In genomic region chr16:5406711-5407110, GRCm38 (mm10) we compare ENCODE assay signal across 9 mouse cellular contexts.
DNase-seq lines count a peak whose midpoint lies in the region; ATAC-seq lines count a peak whose summit lies in the region.
"Had no signal": no experiment of that assay in that cellular context is flagged by ENCODE, and none has a peak within 500 bp of the region (broad histone marks: within the 10 kb centered on the region; RNA-seq: fewer than 3 reads in every experiment).

No protein-coding gene starts in this region.

- no peak for ATAC-seq in hindbrain, embryonic 14.5 days (ENCODE audit: low FRiP score)
- no peak for ATAC-seq in hindbrain, embryonic 12.5 days (ENCODE audit: low FRiP score)
- ATAC-seq in neural tube, embryonic 11.5 days (ENCODE audit: insufficient read depth, low FRiP score, low TSS enrichment): no peak

- no peaks in the 10 kb centered on the region for H3K9me3 ChIP-seq in hindbrain, embryonic 14.5 days (ENCODE audit: control insufficient read depth, low read length)
- no peaks in the 10 kb centered on the region for H3K9me3 ChIP-seq in hindbrain, embryonic 12.5 days (replicated peaks)
- H3K9me3 ChIP-seq in neural tube, embryonic 11.5 days (ENCODE audit: control insufficient read depth, low read length): no peaks in the 10 kb centered on the region
- H3K9me3 ChIP-seq: embryonic facial prominence, embryonic 13.5 days had no signal

- H3K4me1 ChIP-seq in hindbrain, embryonic 14.5 days (replicated peaks; ENCODE audit: control insufficient read depth, insufficient read depth, low read length): no peaks in the 10 kb centered on the region
- no peaks in the 10 kb centered on the region for H3K4me1 ChIP-seq in hindbrain, embryonic 12.5 days
- H3K4me1 ChIP-seq in neural tube, embryonic 11.5 days (ENCODE audit: control insufficient read depth, insufficient read depth, low read length): no peaks in the 10 kb centered on the region
- H3K4me1 ChIP-seq: embryonic facial prominence, embryonic 13.5 days had no signal

- no peak overlapping the region for H3K4me3 ChIP-seq in hindbrain, embryonic 14.5 days (replicated peaks; ENCODE audit: low read length)
- H3K4me3 ChIP-seq in hindbrain, embryonic 12.5 days: no peak overlapping the region
- H3K4me3 ChIP-seq in neural tube, embryonic 11.5 days (ENCODE audit: low read depth, low read length): no peak overlapping the region
- H3K4me3 ChIP-seq: embryonic facial prominence, embryonic 13.5 days had no signal

- intact Hi-C loops in heart, postnatal 25 days (cut with DNase I): loop anchor here (2.0 kb wide), 1 partner anchor 100 kb away; no protein-coding TSS in a partner anchor
- intact Hi-C loops in left cerebral cortex, postnatal 10 days (cut with DNase I): loop anchor here (10.0 kb wide), 1 partner anchor 102 kb away; no protein-coding TSS in a partner anchor

- H3K9ac ChIP-seq in hindbrain, embryonic 14.5 days: no peak overlapping the region
- no peak overlapping the region for H3K9ac ChIP-seq in hindbrain, embryonic 12.5 days
- H3K9ac ChIP-seq in neural tube, embryonic 11.5 days (ENCODE audit: low read length): no peak overlapping the region
- H3K9ac ChIP-seq: embryonic facial prominence, embryonic 13.5 days had no signal

- H3K4me2 ChIP-seq in hindbrain, embryonic 14.5 days (replicated peaks): no peak overlapping the region
- no peak overlapping the region for H3K4me2 ChIP-seq in hindbrain, embryonic 12.5 days (replicated peaks)
- no peak overlapping the region for H3K4me2 ChIP-seq in neural tube, embryonic 11.5 days (ENCODE audit: low read depth)
- H3K4me2 ChIP-seq: embryonic facial prominence, embryonic 13.5 days had no signal

- no peaks in the 10 kb centered on the region; the same call in 1 of the 2 replicates for H3K27me3 ChIP-seq in hindbrain, embryonic 14.5 days (ENCODE audit: control insufficient read depth, insufficient read depth, low read length)
- H3K27me3 ChIP-seq in hindbrain, embryonic 12.5 days: peaks cover 7% of the 10 kb centered on the region
- no peaks in the 10 kb centered on the region for H3K27me3 ChIP-seq in neural tube, embryonic 11.5 days (ENCODE audit: control insufficient read depth, insufficient read depth, low read length)

- H3K36me3 ChIP-seq in hindbrain, embryonic 14.5 days (replicated peaks; ENCODE audit: control insufficient read depth, insufficient read depth): no peaks in the 10 kb centered on the region
- no peaks in the 10 kb centered on the region for H3K36me3 ChIP-seq in hindbrain, embryonic 12.5 days
- H3K36me3 ChIP-seq in neural tube, embryonic 11.5 days (ENCODE audit: control insufficient read depth, insufficient read depth, low read length): no peaks in the 10 kb centered on the region
- H3K36me3 ChIP-seq: embryonic facial prominence, embryonic 13.5 days had no signal

- no peak overlapping the region for H3K27ac ChIP-seq in hindbrain, embryonic 14.5 days
- no peak overlapping the region for H3K27ac ChIP-seq in hindbrain, embryonic 12.5 days
- no peak overlapping the region for H3K27ac ChIP-seq in neural tube, embryonic 11.5 days (ENCODE audit: low read depth, low read length)
- H3K27ac ChIP-seq: embryonic facial prominence, embryonic 13.5 days had no signal

- 12% methylated on average over 11 of the region's 11 CpGs for WGBS in hindbrain, embryonic 14.5 days
- WGBS in hindbrain, embryonic 12.5 days: 9% methylated on average over 11 of the region's 11 CpGs
- WGBS in neural tube, embryonic 11.5 days: 8% methylated on average over 11 of the region's 11 CpGs

- peak; percentile 67 for DNase-seq in hindbrain, embryonic 14.5 days (ENCODE audit: low spot score)
- DNase-seq in T-cell, adult 2 months (ENCODE audit: low spot score): peak; percentile 29
- peak; percentile 39 to 74 for DNase-seq in cerebellum, postnatal 4 days (ENCODE audit: low spot score in 2 of 2)
- peak; percentile 17 for DNase-seq in heart, postnatal 25 days (ENCODE audit: low spot score)
- peak; percentile 36 to 81 for DNase-seq in left cerebral cortex, postnatal 10 days (ENCODE audit: extremely low spot score in 1 of 2, low spot score in 2 of 2)
- peak; percentile 75 for DNase-seq in neural tube, embryonic 11.5 days (ENCODE audit: low spot score)
- peak; percentile 60 for DNase-seq in thymus, postnatal 14 days

Comparison
In these comparisons a context has a peak if more than half of its experiments do, and no peak if none do; other contexts are left out.
1. DNase-seq: peak in every context shown above with its lines; median percentile 75 in neural tube, embryonic 11.5 days; 67 in hindbrain, embryonic 14.5 days; 60 in thymus, postnatal 14 days; 58 in left cerebral cortex, postnatal 10 days; 56 in cerebellum, postnatal 4 days; 29 in T-cell, adult 2 months; 17 in heart, postnatal 25 days.